Mouse (Mus musculus): ENCODE measurements at regions not wholly inside any gene's neighbourhood (a gene's known extent, or its start where the extent isn't known, plus 50 kb on each side); places are given as distances from the start of the nearest gene placed in this dataset.

DNA sequence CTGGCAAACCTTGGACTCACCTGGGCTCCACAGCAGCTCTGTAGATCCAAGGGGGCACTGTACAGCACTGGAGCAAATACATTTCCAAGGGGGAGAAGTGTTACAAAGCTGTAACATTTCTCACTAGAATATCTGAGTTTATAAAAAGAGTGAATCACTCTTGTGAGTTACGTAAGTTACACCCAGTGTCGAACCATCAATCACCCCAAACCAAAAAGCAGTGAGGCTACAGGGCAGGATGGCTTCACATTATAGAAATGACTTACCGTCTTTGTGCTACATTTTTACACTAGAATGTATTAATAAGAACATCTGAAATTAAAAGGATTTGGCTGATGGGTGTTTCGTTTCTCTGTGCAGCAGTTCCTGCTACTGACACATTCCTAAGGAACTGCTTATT, 156.7 kb upstream of the Klf14 start:
- TF ChIP-seq CTCF (IDR thresholded peaks at IDR 0.05; ENCODE audit: insufficient read depth, low read length): no peak
- TF ChIP-seq POLR2A (IDR thresholded peaks at IDR 0.05; ENCODE audit: borderline replicate concordance, extremely low read depth, low read depth, low read length): no peak

Data from lung, adult 2 months (tissue).